In genomic region chr10:128212148-128212547, GRCm38 (mm10) we compare ENCODE assay signal across 9 mouse cellular contexts. TPM values are rescaled to one million over a fixed set of nuclear protein-coding genes. Genes with fewer than 3 reads are reported as not detected.
DNase-seq lines count a peak whose midpoint lies in the region; ATAC-seq and TF ChIP-seq lines count a peak whose summit lies in the region.
"Had no signal": no experiment of that assay in that cellular context is flagged by ENCODE, and none has a peak within 500 bp of the region (broad histone marks: within the 10 kb centered on the region; RNA-seq: fewer than 3 reads in every experiment).

No protein-coding gene starts in this region.

- no peak for TF ChIP-seq CTCF in cerebellum, adult 2 months (IDR thresholded peaks at IDR 0.05; ENCODE audit: borderline replicate concordance, insufficient read depth, low read depth, low read length)
- TF ChIP-seq CTCF in stomach, postnatal 0 days (IDR thresholded peaks at IDR 0.05; ENCODE audit: low read depth), result no peak

- H3K9me3 ChIP-seq in neural tube, embryonic 11.5 days (ENCODE audit: control insufficient read depth, low read length), result no peaks in the 10 kb centered on the region
- H3K9me3 ChIP-seq in liver, embryonic 11.5 days (ENCODE audit: control insufficient read depth, low read length), result no peaks in the 10 kb centered on the region
- H3K9me3 ChIP-seq in stomach, postnatal 0 days (ENCODE audit: control insufficient read depth, low read length), result no peaks in the 10 kb centered on the region

- peaks cover 2% of the 10 kb centered on the region; the same call in 1 of the 2 replicates for H3K4me1 ChIP-seq in cerebellum, adult 2 months (ENCODE audit: control insufficient read depth, insufficient read depth, low read length)
- H3K4me1 ChIP-seq in neural tube, embryonic 11.5 days (ENCODE audit: control insufficient read depth, insufficient read depth, low read length), result peaks cover 7% of the 10 kb centered on the region
- peaks cover 8% of the 10 kb centered on the region for H3K4me1 ChIP-seq in liver, embryonic 11.5 days (replicated peaks; ENCODE audit: control insufficient read depth, insufficient read depth, low read length)
- peaks cover 6% of the 10 kb centered on the region; the same call in 1 of the 2 replicates for H3K4me1 ChIP-seq in stomach, postnatal 0 days (replicated peaks; ENCODE audit: control insufficient read depth, insufficient read depth)

- WGBS in cerebellum, adult 2 months, result 41% methylated on average over 6 of the region's 6 CpGs
- 52% methylated on average over 6 of the region's 6 CpGs for WGBS in neural tube, embryonic 11.5 days
- 47% methylated on average over 6 of the region's 6 CpGs for WGBS in liver, embryonic 11.5 days
- WGBS in stomach, postnatal 0 days, result 44% methylated on average over 6 of the region's 6 CpGs

- no peak for DNase-seq in cerebellum, adult 2 months
- DNase-seq in cerebellum, adult 9-10 months, result no peak
- DNase-seq in neural tube, embryonic 11.5 days (ENCODE audit: low spot score), result no peak
- no peak for DNase-seq in neural tube, embryonic 10.5 days (ENCODE audit: extremely low spot score, low spot score)
- DNase-seq in liver, embryonic 11.5 days (ENCODE audit: low spot score), result no peak
- DNase-seq in stomach, postnatal 0 days (ENCODE audit: low spot score), result no peak
- no peak for DNase-seq in left cerebral cortex, postnatal 14 days (ENCODE audit: low spot score in 2 of 2)
- no peak for DNase-seq in adrenal gland, postnatal 36 days

- intact Hi-C loops in left cerebral cortex, postnatal 14 days (cut with DNase I), result loop anchor here (2.0 to 5.0 kb wide), 2 partner anchors 21 to 70 kb away; partner anchors contain the start of gene Timeless

- H3K27ac ChIP-seq in cerebellum, adult 2 months (ENCODE audit: insufficient read depth, low read length), result peak overlapping the region; percentile 30; the same call in 1 of the 2 replicates
- H3K27ac ChIP-seq in neural tube, embryonic 11.5 days (ENCODE audit: low read depth, low read length), result no peak overlapping the region
- H3K27ac ChIP-seq in liver, embryonic 11.5 days (ENCODE audit: low read depth, low read length), result no peak overlapping the region
- 0 out of 2 replicates have a peak overlapping the region, but pooled peaks have one; percentile 30 for H3K27ac ChIP-seq in stomach, postnatal 0 days (replicated peaks)

- TF ChIP-seq POLR2A in cerebellum, adult 2 months (IDR thresholded peaks at IDR 0.05; ENCODE audit: borderline replicate concordance, insufficient read depth, low read length), result no peak

- no peaks in the 10 kb centered on the region for H3K36me3 ChIP-seq in neural tube, embryonic 11.5 days (ENCODE audit: control insufficient read depth, insufficient read depth, low read length)
- H3K36me3 ChIP-seq in liver, embryonic 11.5 days (ENCODE audit: control insufficient read depth, insufficient read depth, low read length), result no peaks in the 10 kb centered on the region
- H3K36me3 ChIP-seq in stomach, postnatal 0 days (ENCODE audit: control insufficient read depth, insufficient read depth, low read length), result 0 out of 2 replicates have a peak, but pooled peaks cover 2% of the 10 kb centered on the region

- peak overlapping the region; percentile 88 for H3K4me2 ChIP-seq in neural tube, embryonic 11.5 days (ENCODE audit: low read depth)
- H3K4me2 ChIP-seq in liver, embryonic 11.5 days, result peak overlapping the region; percentile 80
- peak overlapping the region; percentile 92 for H3K4me2 ChIP-seq in stomach, postnatal 0 days (replicated peaks; ENCODE audit: low read depth)

- no peaks in the 10 kb centered on the region for H3K27me3 ChIP-seq in cerebellum, adult 2 months (ENCODE audit: control insufficient read depth, insufficient read depth, low read length)
- 0 out of 2 replicates have a peak, but pooled peaks cover 5% of the 10 kb centered on the region for H3K27me3 ChIP-seq in neural tube, embryonic 11.5 days (ENCODE audit: control insufficient read depth, insufficient read depth, low read length)
- no peaks in the 10 kb centered on the region for H3K27me3 ChIP-seq in liver, embryonic 11.5 days (replicated peaks; ENCODE audit: control insufficient read depth, insufficient read depth, low read length)
- no peaks in the 10 kb centered on the region for H3K27me3 ChIP-seq in stomach, postnatal 0 days (ENCODE audit: control insufficient read depth, insufficient read depth, low read length)

- peak overlapping the region; percentile 54 for H3K9ac ChIP-seq in neural tube, embryonic 11.5 days (ENCODE audit: low read length)
- H3K9ac ChIP-seq in liver, embryonic 11.5 days (ENCODE audit: low read depth, low read length), result no peak overlapping the region
- no peak overlapping the region for H3K9ac ChIP-seq in stomach, postnatal 0 days (ENCODE audit: low read length)

- TF ChIP-seq EP300 in stomach, postnatal 0 days (optimal IDR thresholded peaks at IDR 0.05), result no peak

- peak overlapping the region; percentile 86 for H3K4me3 ChIP-seq in cerebellum, adult 2 months (replicated peaks; ENCODE audit: insufficient read depth, low read depth, low read length)
- H3K4me3 ChIP-seq in neural tube, embryonic 11.5 days (ENCODE audit: low read depth, low read length), result peak overlapping the region; percentile 50
- peak overlapping the region; percentile 75 for H3K4me3 ChIP-seq in liver, embryonic 11.5 days (ENCODE audit: low read depth, low read length)
- H3K4me3 ChIP-seq in stomach, postnatal 0 days (ENCODE audit: low read depth, low read length), result peak overlapping the region; percentile 69

- peak; percentile 32; the same call in 1 of the 2 replicates for ATAC-seq in neural tube, embryonic 11.5 days (ENCODE audit: insufficient read depth, low FRiP score, low TSS enrichment)
- ATAC-seq in liver, embryonic 11.5 days (replicated peaks; ENCODE audit: low FRiP score), result 0 out of 2 replicates have a peak, but pooled peaks have one; percentile 5
- no peak for ATAC-seq in stomach, postnatal 0 days (ENCODE audit: low FRiP score, low TSS enrichment)

RNA-seq across cellular contexts. Expression of gene Spryd4, which starts 0.5 kb away (rescaled TPM):
- 13.5 and 15.6 TPM in 2 replicates for polyA plus RNA-seq in cerebellum, adult 2 months (2012; rRNA removed)
- 26.2 and 28.0 TPM in 2 replicates for polyA plus RNA-seq in neural tube, embryonic 11.5 days (2014; fragmentation: Nextera tagmentation; extraction: Ambion mirVana)
- polyA plus RNA-seq in liver, embryonic 11.5 days (2014; fragmentation: Nextera tagmentation; extraction: Ambion mirVana), result 32.4 and 37.4 TPM in 2 replicates
- 25.6 and 26.1 TPM in 2 replicates for polyA plus RNA-seq in stomach, postnatal 0 days (2015; fragmentation: Nextera tagmentation; extraction: Ambion mirVana)
- 10 to 100 TPM; 10.7 to 11.3 TPM for total RNA-seq in left cerebral cortex, postnatal 14 days (2021)
- 10 to 100 TPM; 15.1 to 19.1 TPM for total RNA-seq in adrenal gland, postnatal 36 days (2021)

RNA-seq across cellular contexts. Expression of gene Mip, which starts 13.5 kb away (rescaled TPM):
- polyA plus RNA-seq in cerebellum, adult 2 months (2012; rRNA removed), result not detected in 2 replicates
- not detected in 2 replicates for polyA plus RNA-seq in neural tube, embryonic 11.5 days (2014; fragmentation: Nextera tagmentation; extraction: Ambion mirVana)
- polyA plus RNA-seq in liver, embryonic 11.5 days (2014; fragmentation: Nextera tagmentation; extraction: Ambion mirVana), result 0.08 TPM in 1 of 2 replicates, not detected in the other
- polyA plus RNA-seq in stomach, postnatal 0 days (2015; fragmentation: Nextera tagmentation; extraction: Ambion mirVana), result not detected in 2 replicates
- not detected for total RNA-seq in left cerebral cortex, postnatal 14 days (2021)
- not detected for total RNA-seq in adrenal gland, postnatal 36 days (2021)
- polyA plus RNA-seq: gonadal fat pad, adult 2 months had no signal

RNA-seq across cellular contexts. Expression of gene Gls2, which starts 17.9 kb away (rescaled TPM):
- polyA plus RNA-seq in cerebellum, adult 2 months (2012; rRNA removed), result 68.3 and 77.7 TPM in 2 replicates
- polyA plus RNA-seq in neural tube, embryonic 11.5 days (2014; fragmentation: Nextera tagmentation; extraction: Ambion mirVana), result 1.2 and 1.5 TPM in 2 replicates
- polyA plus RNA-seq in liver, embryonic 11.5 days (2014; fragmentation: Nextera tagmentation; extraction: Ambion mirVana), result 3.1 and 3.4 TPM in 2 replicates
- 0.53 and 0.64 TPM in 2 replicates for polyA plus RNA-seq in stomach, postnatal 0 days (2015; fragmentation: Nextera tagmentation; extraction: Ambion mirVana)
- 10 to 100 TPM; 21.3 to 22.6 TPM for total RNA-seq in left cerebral cortex, postnatal 14 days (2021)
- 1 to 10 TPM; 1.2 to 2.4 TPM for total RNA-seq in adrenal gland, postnatal 36 days (2021)

RNA-seq across cellular contexts. Expression of gene Timeless, which starts 19.7 kb away (rescaled TPM):
- polyA plus RNA-seq in cerebellum, adult 2 months (2012; rRNA removed), result 6.3 and 6.6 TPM in 2 replicates
- polyA plus RNA-seq in neural tube, embryonic 11.5 days (2014; fragmentation: Nextera tagmentation; extraction: Ambion mirVana), result 58.7 and 61.2 TPM in 2 replicates
- 67.5 and 71.2 TPM in 2 replicates for polyA plus RNA-seq in liver, embryonic 11.5 days (2014; fragmentation: Nextera tagmentation; extraction: Ambion mirVana)
- polyA plus RNA-seq in stomach, postnatal 0 days (2015; fragmentation: Nextera tagmentation; extraction: Ambion mirVana), result 8.9 and 10.5 TPM in 2 replicates
- 1 to 10 TPM; 7.2 to 9.9 TPM for total RNA-seq in left cerebral cortex, postnatal 14 days (2021)
- total RNA-seq in adrenal gland, postnatal 36 days (2021), result 1 to 10 TPM; 7.6 to 8.8 TPM

RNA-seq across cellular contexts. Expression of gene Rbms2, which starts 32.1 kb away (rescaled TPM):
- polyA plus RNA-seq in cerebellum, adult 2 months (2012; rRNA removed), result 23.5 and 23.7 TPM in 2 replicates
- polyA plus RNA-seq in neural tube, embryonic 11.5 days (2014; fragmentation: Nextera tagmentation; extraction: Ambion mirVana), result 17.9 and 19.9 TPM in 2 replicates
- 14.6 and 17.0 TPM in 2 replicates for polyA plus RNA-seq in liver, embryonic 11.5 days (2014; fragmentation: Nextera tagmentation; extraction: Ambion mirVana)
- 15.5 and 17.0 TPM in 2 replicates for polyA plus RNA-seq in stomach, postnatal 0 days (2015; fragmentation: Nextera tagmentation; extraction: Ambion mirVana)
- total RNA-seq in left cerebral cortex, postnatal 14 days (2021), result 10 to 100 TPM in 1 of 2 experiments, 1 to 10 TPM in 1; 9.2 to 10.8 TPM
- total RNA-seq in adrenal gland, postnatal 36 days (2021), result 100 to 1,000 TPM in 1 of 2 experiments, 10 to 100 TPM in 1; 79.9 to 101 TPM

Comparison
In these comparisons a context has a peak if more than half of its experiments do, and no peak if none do; other contexts are left out.
1. H3K27ac ChIP-seq: peak in cerebellum, adult 2 months (single experiment) and stomach, postnatal 0 days (single experiment); none in neural tube, embryonic 11.5 days (single experiment) and liver, embryonic 11.5 days (single experiment).
2. RNA of gene Gls2, which starts 17.9 kb away (polyA plus RNA-seq): 68.3 to 77.7 TPM in cerebellum, adult 2 months; 3.1 to 3.4 TPM in liver, embryonic 11.5 days, 1.2 to 1.5 TPM in neural tube, embryonic 11.5 days and 0.53 to 0.64 TPM in stomach, postnatal 0 days; every median in the first group is over 10 times any median in the second.
3. Peak in every context shown above with its lines, with median percentiles within 50 percentile points of each other: H3K4me3 ChIP-seq and H3K4me2 ChIP-seq.